Mouse (Mus musculus): ENCODE measurements around the gene Pip5kl1. TPM values are rescaled to one million over a fixed set of nuclear protein-coding genes. Genes with fewer than 3 reads are reported as not detected.

Pip5kl1 gene
- total RNA-seq, 2 experiments from 2014 or later, result 4.4 to 7.2 TPM

Other genes with a start within 250 kb of the Pip5kl1 start
- 10 to 100 TPM; 67.3 to 69.5 TPM for gene Ciz1, start 222.5 kb upstream of the Pip5kl1 start, total RNA-seq (2021)
- gene Dnm1, start 221.5 kb upstream of the Pip5kl1 start, total RNA-seq (2021), result 1,000 to 10,000 TPM; 1,139 to 1,143 TPM
- 100 to 1,000 TPM; 181 to 189 TPM for gene 1110008P14Rik, start 192.9 kb upstream of the Pip5kl1 start, total RNA-seq (2021)
- 1 to 10 TPM; 2.0 to 2.9 TPM for gene Lcn2, start 186.5 kb upstream of the Pip5kl1 start, total RNA-seq (2021)
- gene Ptges2, start 178.9 kb upstream of the Pip5kl1 start, total RNA-seq (2021), result 10 to 100 TPM; 36.6 to 40.3 TPM
- 1 to 10 TPM; 3.7 to 4.1 TPM for gene Naif1, start 124.3 kb upstream of the Pip5kl1 start, total RNA-seq (2021)
- gene Slc25a25, start 123.4 kb upstream of the Pip5kl1 start, total RNA-seq (2021), result 10 to 100 TPM; 45.5 to 50.3 TPM
- 10 to 100 TPM; 50.2 to 52.9 TPM for gene Fam102a, start 39.5 kb upstream of the Pip5kl1 start, total RNA-seq (2021)
- gene Dpm2, start 3.9 kb upstream of the Pip5kl1 start, total RNA-seq (2021), result 10 to 100 TPM; 78.8 to 90.1 TPM
- gene 9430097D07Rik, start 887 bp downstream of the Pip5kl1 start, total RNA-seq (2021), result under 1 TPM; 0.44 to 0.93 TPM
- gene St6galnac4, start 12.3 kb downstream of the Pip5kl1 start, total RNA-seq (2021), result 10 to 100 TPM; 41.7 to 42.1 TPM
- 100 to 1,000 TPM in 1 of 2 experiments, 10 to 100 TPM in 1; 99.0 to 106 TPM for gene St6galnac6, start 24.9 kb downstream of the Pip5kl1 start, total RNA-seq (2021)
- gene Ak1, start 47.0 kb downstream of the Pip5kl1 start, total RNA-seq (2021), result 100 to 1,000 TPM; 124 to 125 TPM
- 10 to 100 TPM; 27.0 to 28.8 TPM for gene Eng, start 71.8 kb downstream of the Pip5kl1 start, total RNA-seq (2021)
- gene Fpgs, start 129.3 kb downstream of the Pip5kl1 start, total RNA-seq (2021), result 10 to 100 TPM; 11.6 to 13.0 TPM
- 10 to 100 TPM; 88.8 to 91.1 TPM for gene Cdk9, start 138.3 kb downstream of the Pip5kl1 start, total RNA-seq (2021)
- gene Sh2d3c, start 146.3 kb downstream of the Pip5kl1 start, total RNA-seq (2021), result 10 to 100 TPM; 31.4 to 33.2 TPM
- gene 6330409D20Rik, start 166.2 kb downstream of the Pip5kl1 start, total RNA-seq (2021), result 1 to 10 TPM; 2.8 to 2.9 TPM
- gene Tor2a, start 182.4 kb downstream of the Pip5kl1 start, total RNA-seq (2021), result 10 to 100 TPM; 29.7 to 31.2 TPM
- 1 to 10 TPM in 1 of 2 experiments, under 1 TPM in 1; 0.33 to 1.6 TPM for gene Ttc16, start 200.8 kb downstream of the Pip5kl1 start, total RNA-seq (2021)
- gene Ptrh1, start 201.0 kb downstream of the Pip5kl1 start, total RNA-seq (2021), result 1 to 10 TPM; 7.1 to 8.6 TPM
- gene Cfap157, start 209.6 kb downstream of the Pip5kl1 start, total RNA-seq (2021), result 1 to 10 TPM in 1 of 2 experiments, under 1 TPM in 1; 0.21 to 1.2 TPM

Data from layer of hippocampus, postnatal 14 days (tissue).